Mouse (Mus musculus) 3134 (cell line): Measurements from ENCODE around the gene Akap7.
A peak's percentile ranks its signal among the peaks of the same experiment; 100 is the strongest.

Experiments used
- DNase-seq: peaks from one replicate; pipeline ENCODE4 v3.0.0-alpha.2; 2011; ENCODE audit warnings: low spot score; ENCODE audit not compliant: insufficient read length; ENCODE audit errors: extremely low read depth

Akap7 gene

DNA sequence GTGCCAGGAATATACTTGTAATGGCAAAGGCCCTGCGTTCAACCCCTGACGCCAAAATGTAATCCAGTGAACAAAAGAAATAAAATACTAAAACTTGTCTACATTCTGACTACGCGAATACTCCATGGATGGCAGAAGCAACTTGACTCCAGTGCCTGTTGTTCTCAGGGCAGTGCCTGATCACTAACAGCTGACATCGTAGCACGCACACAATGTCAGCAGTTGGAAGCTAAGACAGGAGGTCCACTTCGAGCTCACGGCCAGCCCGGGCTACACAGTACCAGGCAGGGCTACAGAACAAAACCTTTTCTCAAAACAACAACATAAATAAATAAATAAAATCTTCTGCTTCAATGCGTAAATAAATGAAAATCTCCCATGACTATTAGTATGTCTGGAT, 46.9 kb downstream of the Akap7 start:
- no peak for DNase-seq

- no peak for DNase-seq
Observed at GRCm38 (mm10) chr10:25258171-25258570, 49.5 kb downstream of the Akap7 start.

GRCm38 (mm10) chr10:25257466-25257865, 50.2 kb downstream of the Akap7 start:
- DNase-seq = no peak

GRCm38 (mm10) chr10:25253474-25253873, 54.2 kb downstream of the Akap7 start:
- no peak for DNase-seq

GRCm38 (mm10) chr10:25253006-25253405, 54.7 kb downstream of the Akap7 start:
- no peak for DNase-seq

GRCm38 (mm10) chr10:25250108-25250507, 57.6 kb downstream of the Akap7 start:
- peak; percentile 27 for DNase-seq

DNA sequence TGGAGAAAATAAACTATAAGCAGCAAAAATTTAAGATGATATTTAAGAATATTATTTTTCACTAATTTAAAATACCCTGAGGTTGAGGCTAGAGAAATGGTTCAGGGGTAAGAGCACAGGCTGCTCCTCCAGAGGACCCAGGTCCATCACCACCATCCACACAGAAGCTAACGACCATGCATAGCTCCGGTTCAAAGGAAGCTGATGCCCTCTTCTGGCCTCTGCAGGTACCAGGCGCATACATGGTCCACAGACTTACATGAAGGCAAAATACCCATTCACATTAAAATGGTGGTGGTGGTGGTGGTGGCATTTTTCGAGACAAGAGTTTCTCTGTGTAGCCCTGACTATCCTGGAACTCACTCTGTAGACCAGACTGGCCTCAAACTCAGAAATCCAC, 61.5 kb downstream of the Akap7 start:
- no peak for DNase-seq

DNA sequence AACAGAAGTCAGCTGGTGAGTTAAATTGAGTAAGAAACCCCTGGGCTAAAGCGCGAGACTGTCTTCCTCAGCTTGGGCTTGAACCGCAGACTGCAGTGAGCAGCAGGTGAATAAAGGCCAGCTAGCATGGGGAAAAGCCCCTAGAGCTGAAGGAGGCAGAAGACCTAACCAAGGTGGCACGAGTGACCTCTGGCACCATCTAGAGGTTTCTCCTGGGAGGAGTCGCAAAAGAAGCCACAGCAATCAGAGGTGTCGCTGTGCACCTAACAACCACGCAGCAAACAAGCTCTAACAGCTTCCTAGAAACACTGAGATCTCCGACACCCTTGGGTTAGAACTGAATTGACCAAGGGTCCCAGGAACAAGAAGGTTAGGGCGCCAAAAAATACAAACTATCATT, 68.5 kb downstream of the Akap7 start:
- DNase-seq = no peak

DNA sequence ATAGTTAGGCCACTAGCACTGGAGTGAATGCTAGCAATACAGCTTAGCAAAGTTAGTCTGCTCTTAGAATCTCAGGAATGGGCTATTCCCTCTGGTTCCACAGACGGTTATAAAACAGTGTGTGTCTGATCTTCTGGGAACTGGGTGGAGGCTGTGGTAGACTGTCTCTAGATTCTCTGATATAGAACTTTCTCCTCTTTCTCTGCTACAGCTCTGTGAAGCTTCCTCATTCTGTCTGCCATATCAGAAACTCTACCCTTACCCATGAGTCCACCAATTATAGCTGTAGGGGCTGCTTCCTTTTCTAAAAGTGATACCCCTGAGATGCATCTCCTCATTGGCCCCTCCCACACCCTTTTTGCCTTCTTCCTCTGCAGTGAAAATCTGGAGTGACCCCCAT, 73.6 kb downstream of the Akap7 start:
- no peak for DNase-seq

DNA sequence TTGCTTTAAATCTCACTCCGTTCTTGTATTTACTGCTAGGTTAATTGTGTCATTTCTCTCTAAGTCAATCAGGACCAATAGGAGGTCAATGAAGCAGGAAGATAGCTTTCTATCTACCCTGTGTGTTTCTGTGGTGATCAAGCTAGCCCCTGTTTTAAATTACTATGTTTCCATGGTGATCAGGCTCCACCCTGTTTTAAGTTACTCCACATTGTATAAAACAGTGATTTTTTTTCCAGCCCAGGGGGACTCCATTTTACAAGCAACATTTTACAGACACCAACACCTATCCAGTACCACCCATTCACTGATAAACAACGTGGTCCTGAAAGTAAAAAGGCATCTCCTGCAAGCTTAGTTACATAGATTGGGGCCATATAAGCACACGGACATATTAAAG, 75.0 kb downstream of the Akap7 start:
- no peak for DNase-seq

DNA sequence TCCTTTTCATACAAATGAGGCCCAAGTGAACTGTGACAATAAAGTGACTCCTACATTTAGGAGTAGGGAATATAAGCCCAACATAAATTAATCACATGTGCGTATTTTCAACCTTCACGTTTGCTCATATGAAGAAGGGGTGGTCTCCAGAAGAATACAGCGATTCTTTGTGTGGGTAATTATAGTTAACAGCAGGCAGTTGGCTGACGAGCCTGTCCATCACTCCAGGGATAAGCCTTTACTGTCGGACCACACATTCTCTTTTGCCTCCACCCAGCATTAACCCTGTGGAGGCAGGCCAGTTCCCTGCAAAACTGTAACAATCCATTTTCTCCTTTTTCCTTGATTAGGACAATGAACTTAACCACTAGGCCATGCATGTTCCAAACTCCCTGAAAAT, 76.3 kb downstream of the Akap7 start:
- DNase-seq = no peak

GRCm38 (mm10) chr10:25224371-25224770, 83.3 kb downstream of the Akap7 start:
- no peak for DNase-seq

GRCm38 (mm10) chr10:25220754-25221153, 86.9 kb downstream of the Akap7 start:
- DNase-seq = no peak

GRCm38 (mm10) chr10:25219901-25220495, 87.7 kb downstream of the Akap7 start:
- DNase-seq = no peak

GRCm38 (mm10) chr10:25219220-25219628, 88.4 kb downstream of the Akap7 start:
- DNase-seq = no peak

GRCm38 (mm10) chr10:25218746-25219145, 88.9 kb downstream of the Akap7 start:
- DNase-seq = no peak

DNA sequence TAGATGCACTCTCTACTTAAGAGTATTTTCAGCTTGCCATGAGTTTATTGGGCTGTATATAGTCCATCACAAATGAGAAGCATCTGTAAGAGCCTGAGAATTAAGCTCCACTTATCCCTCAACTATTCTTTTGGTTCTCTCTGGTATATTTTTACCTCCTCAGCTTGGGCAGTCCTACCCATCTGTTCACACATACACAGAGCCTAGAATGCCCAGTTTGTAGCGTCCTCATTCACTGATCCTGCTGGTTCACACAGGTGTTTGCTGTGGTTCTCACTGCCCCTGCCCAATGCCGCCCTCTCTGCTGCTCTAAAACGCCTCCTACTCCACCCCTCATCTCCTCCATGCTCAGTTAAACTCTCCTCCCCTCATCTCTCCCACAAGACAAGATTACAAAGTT, 91.7 kb downstream of the Akap7 start:
- no peak for DNase-seq

- no peak for DNase-seq
Observed at GRCm38 (mm10) chr10:25213716-25214115, 94.0 kb downstream of the Akap7 start.

DNA sequence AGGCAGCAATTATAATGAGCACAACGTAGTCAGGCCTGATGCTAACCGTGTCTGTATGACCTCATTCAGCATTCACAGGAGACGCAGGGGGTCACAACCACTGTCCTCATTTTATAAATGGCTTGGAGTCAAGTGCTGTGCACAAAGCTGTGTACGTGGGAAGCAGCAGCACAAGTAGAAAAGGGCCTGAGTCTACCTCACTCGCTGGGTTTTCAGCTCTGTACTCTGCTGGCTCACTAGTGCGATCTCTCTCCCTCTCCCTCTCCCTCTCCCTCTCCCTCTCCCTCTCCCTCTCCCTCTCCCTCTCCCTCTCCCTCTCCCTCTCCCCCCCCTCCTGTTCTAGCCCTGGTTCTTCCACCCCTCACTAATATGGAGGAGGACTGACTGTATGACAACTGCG, 99.1 kb downstream of the Akap7 start:
- DNase-seq = no peak

GRCm38 (mm10) chr10:25207866-25208265, 99.8 kb downstream of the Akap7 start:
- no peak for DNase-seq

DNA sequence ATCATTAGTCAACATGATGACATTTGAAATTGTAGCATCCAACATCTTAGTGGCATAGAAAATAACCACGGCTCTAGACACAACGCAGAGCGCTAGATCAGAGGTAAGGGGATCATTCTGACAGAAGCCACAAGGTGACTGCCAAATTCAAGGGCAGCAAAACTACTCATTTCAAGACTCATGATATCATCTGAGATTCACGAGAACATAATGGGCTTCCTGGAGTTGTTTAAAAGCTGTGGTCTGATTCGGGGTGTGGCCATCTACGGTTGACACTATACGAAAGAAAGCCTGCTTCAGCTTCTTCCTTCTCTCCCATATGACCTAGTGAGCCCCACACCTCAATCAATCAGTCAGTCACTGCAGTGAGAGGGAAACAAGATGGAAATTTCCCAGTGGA, 107.0 kb downstream of the Akap7 start:
- DNase-seq = no peak

DNA sequence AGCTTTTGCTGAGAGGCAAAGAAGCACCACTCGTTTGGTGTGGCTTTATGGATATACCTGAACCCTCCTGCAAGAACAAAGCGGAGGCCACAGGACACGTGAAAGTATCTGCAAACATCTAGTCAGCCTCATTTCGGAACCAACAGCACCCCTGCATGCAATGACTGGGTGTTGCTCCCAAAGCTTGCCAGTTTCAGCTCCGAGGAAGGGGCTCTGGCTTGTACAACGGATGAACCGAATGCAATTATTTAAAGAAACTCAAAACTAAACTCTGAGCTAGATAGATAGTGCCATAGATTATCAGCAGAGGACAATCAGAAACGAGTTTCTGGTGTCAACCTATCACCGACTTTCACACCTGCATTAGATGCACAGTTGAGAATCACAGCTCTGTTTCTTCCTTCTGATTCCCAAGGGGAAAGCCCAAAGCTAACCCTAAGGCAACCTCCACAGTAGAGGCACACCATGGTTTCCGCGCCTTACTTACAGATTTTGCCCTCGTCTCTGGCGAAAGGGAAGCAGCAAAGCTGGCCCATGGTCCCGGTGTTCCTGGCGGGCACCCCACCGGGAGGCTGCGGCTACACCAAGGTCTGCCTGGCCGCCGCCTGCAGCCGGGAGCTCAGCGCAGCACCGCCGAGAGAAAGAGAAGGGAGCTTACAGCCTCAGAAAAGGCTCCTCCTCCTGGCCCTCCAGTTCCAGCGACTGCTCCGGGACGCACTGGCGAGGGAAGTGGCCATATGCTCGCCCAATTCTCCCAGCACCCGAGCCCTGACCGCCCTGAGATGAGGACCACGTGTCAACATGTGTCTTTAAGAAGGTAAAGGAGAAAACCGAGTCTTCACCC, 107.9 kb downstream of the Akap7 start:
- no peak for DNase-seq
